Comparison of ENCODE assay signal across 12 mouse cellular contexts in genomic region chr6:49055256-49055733, GRCm38 (mm10). TPM values are rescaled to one million over a fixed set of nuclear protein-coding genes. Genes with fewer than 3 reads are reported as not detected.
DNase-seq lines count a peak whose midpoint lies in the region; ATAC-seq and TF ChIP-seq lines count a peak whose summit lies in the region.
"Had no signal": no experiment of that assay in that cellular context is flagged by ENCODE, and none has a peak within 500 bp of the region (broad histone marks: within the 10 kb centered on the region; RNA-seq: fewer than 3 reads in every experiment).

No protein-coding gene starts in this region.

- H3K4me2 ChIP-seq in forebrain, embryonic 13.5 days = peak overlapping the region; percentile 22; the same call in 1 of the 2 replicates
- H3K4me2 ChIP-seq: heart, embryonic 13.5 days; liver, embryonic 15.5 days had no signal

- peak; percentile 77 for ATAC-seq in forebrain, embryonic 13.5 days
- no peak for ATAC-seq in activated CD4-positive, CD25-positive, alpha-beta regulatory T cell, adult 4 months

- intact Hi-C loops in left cerebral cortex, postnatal 25 days (cut with DNase I) = loop anchor here (5.0 kb wide), 1 partner anchor 137 kb away; no protein-coding TSS in a partner anchor
- intact Hi-C loops in left cerebral cortex, adult 2 months (cut with DNase I) = loop anchor here (5.0 kb wide), 3 partner anchors 48 to 342 kb away; partner anchors contain the start of gene Stk31

- DNase-seq in left cerebral cortex, postnatal 25 days (ENCODE audit: low spot score in 2 of 2) = peak; percentile 10 to 15
- DNase-seq in left cerebral cortex, adult 9 months (ENCODE audit: low spot score in 2 of 2) = no peak
- peak; percentile 67 for DNase-seq in mesoderm, embryonic 11.5 days (ENCODE audit: low read depth, low spot score)
- peak; percentile 40 for DNase-seq in retina, postnatal 1 day
- no peak for DNase-seq in left cerebral cortex, adult 2 months (ENCODE audit: extremely low spot score in 1 of 2, low spot score in 2 of 2)
- no peak for DNase-seq in thymus, adult 18-20 months
- DNase-seq: kidney, postnatal 14 days had no signal

- WGBS in forebrain, embryonic 13.5 days = 6% methylated on average over 7 of the region's 7 CpGs

- H3K27ac ChIP-seq in forebrain, embryonic 13.5 days = peak overlapping the region; percentile 59
- H3K27ac ChIP-seq in left cerebral cortex, adult 2 months = no peak overlapping the region
- H3K27ac ChIP-seq: heart, embryonic 13.5 days; liver, embryonic 15.5 days had no signal

- no peaks in the 10 kb centered on the region for H3K9me3 ChIP-seq in forebrain, embryonic 13.5 days (replicated peaks)
- H3K9me3 ChIP-seq: heart, embryonic 13.5 days; liver, embryonic 15.5 days had no signal

- no peak overlapping the region; the same call in 1 of the 2 replicates for H3K9ac ChIP-seq in forebrain, embryonic 13.5 days
- H3K9ac ChIP-seq: heart, embryonic 13.5 days; liver, embryonic 15.5 days had no signal

- H3K36me3 ChIP-seq in forebrain, embryonic 13.5 days (ENCODE audit: poor library complexity, severe bottlenecking) = no peaks in the 10 kb centered on the region
- H3K36me3 ChIP-seq: heart, embryonic 13.5 days; liver, embryonic 15.5 days had no signal

- TF ChIP-seq CTCF in left cerebral cortex, adult 2 months (IDR thresholded peaks at IDR 0.05) = no peak

- H3K27me3 ChIP-seq in forebrain, embryonic 13.5 days = no peaks in the 10 kb centered on the region
- H3K27me3 ChIP-seq: heart, embryonic 13.5 days; liver, embryonic 15.5 days had no signal

- H3K4me3 ChIP-seq in forebrain, embryonic 13.5 days = no peak overlapping the region
- no peak overlapping the region for H3K4me3 ChIP-seq in left cerebral cortex, adult 2 months
- H3K4me3 ChIP-seq: heart, embryonic 13.5 days; liver, embryonic 15.5 days had no signal

- peaks cover 15% of the 10 kb centered on the region for H3K4me1 ChIP-seq in forebrain, embryonic 13.5 days
- H3K4me1 ChIP-seq: heart, embryonic 13.5 days; liver, embryonic 15.5 days had no signal

RNA-seq across cellular contexts. Expression of gene Malsu1, which starts 18.3 kb away (rescaled TPM):
- 10 to 100 TPM; 26.1 to 27.3 TPM for total RNA-seq in left cerebral cortex, postnatal 25 days (2021)
- polyA plus RNA-seq in forebrain, embryonic 13.5 days (2015; fragmentation: Nextera tagmentation; extraction: Ambion mirVana) = 68.3 and 74.0 TPM in 2 replicates
- total RNA-seq in left cerebral cortex, adult 2 months (2021) = 10 to 100 TPM; 25.9 to 30.6 TPM
- polyA plus RNA-seq in activated CD4-positive, CD25-positive, alpha-beta regulatory T cell, adult 4 months (2017; shearing (Covaris generic)) = 10 to 100 TPM; 21.0 to 49.0 TPM

RNA-seq across cellular contexts. Expression of gene Gpnmb, which starts 18.9 kb away (rescaled TPM):
- 1 to 10 TPM; 1.3 to 1.7 TPM for total RNA-seq in left cerebral cortex, postnatal 25 days (2021)
- polyA plus RNA-seq in forebrain, embryonic 13.5 days (2015; fragmentation: Nextera tagmentation; extraction: Ambion mirVana) = 0.19 and 0.24 TPM in 2 replicates
- total RNA-seq in left cerebral cortex, adult 2 months (2021) = 1 to 10 TPM; 1.3 to 2.5 TPM
- 1 to 10 TPM; 1.6 to 1.9 TPM for polyA plus RNA-seq in activated CD4-positive, CD25-positive, alpha-beta regulatory T cell, adult 4 months (2017; shearing (Covaris generic))
- total RNA-seq: monocyte, adult 5-6 weeks had no signal

Comparison
In these comparisons a context has a peak if more than half of its experiments do, and no peak if none do; other contexts are left out.
1. DNase-seq: peak in left cerebral cortex, postnatal 25 days (2 of 2), mesoderm, embryonic 11.5 days (single experiment) and retina, postnatal 1 day (single experiment); none in left cerebral cortex, adult 9 months (0 of 2), left cerebral cortex, adult 2 months (0 of 2) and thymus, adult 18-20 months (0 of 2).